Mouse (Mus musculus) CH12.LX (cell line): ENCODE results near the gene Btbd9. TPM values are rescaled to one million over a fixed set of nuclear protein-coding genes. Genes with fewer than 3 reads are reported as not detected.

Source experiments
- DNase-seq: peaks from one replicate; pipeline ENCODE4 v3.0.0-alpha.2; 2013; ENCODE audit errors: extremely low read depth
- H3K27ac ChIP-seq: 2 replicates; pipeline ENCODE4 v1.5.1; 2012; ENCODE audit warnings: low read depth, mild to moderate bottlenecking, control low read depth, moderate library complexity; ENCODE audit not compliant: insufficient read depth
- H3K27me3 ChIP-seq: replicated peaks from 2 replicates; pipeline ENCODE3; 2012; ENCODE audit warnings: inconsistent platforms
- H3K36me3 ChIP-seq, 2 experiments: replicated peaks in 1 of 2; 2 replicates each; pipeline versions ENCODE3 to v1.6.1; 2012; ENCODE audit warnings: inconsistent platforms in 1 of 2, low read length in 1 of 2, mild to moderate bottlenecking in 1 of 2, mixed read lengths in 1 of 2, moderate library complexity in 1 of 2; ENCODE audit not compliant: control insufficient read depth in 1 of 2, insufficient read depth in 1 of 2
- H3K4me1 ChIP-seq, 2 experiments: 2 replicates each; pipeline ENCODE4 v1.6.1; 2012; ENCODE audit warnings: inconsistent platforms in 1 of 2, moderate library complexity in 1 of 2; ENCODE audit not compliant: insufficient read depth in 2 of 2, control insufficient read depth in 1 of 2
- H3K4me2 ChIP-seq: 2 replicates; pipeline ENCODE4 v1.6.1; 2012; ENCODE audit warnings: low read depth, mild to moderate bottlenecking, control low read depth; ENCODE audit not compliant: poor library complexity, insufficient read depth, severe bottlenecking
- H3K4me3 ChIP-seq, 3 experiments: fragments of 150-350 bp in 1 of 3; sonication (generic) in 1 of 3; replicated peaks in 1 of 3; 2 replicates each; pipeline versions ENCODE3 to v1.5.1; 2011 to 2012; ENCODE audit warnings: low read depth in 2 of 3, low read length in 2 of 3, mild to moderate bottlenecking in 2 of 3, moderate library complexity in 2 of 3, control low read depth in 1 of 3, improper control_type of control experiment in 1 of 3, inconsistent platforms in 1 of 3, mixed read lengths in 1 of 3; ENCODE audit not compliant: poor library complexity in 1 of 3
- H3K79me2 ChIP-seq: replicated peaks from 2 replicates; pipeline ENCODE4 v1.6.1; 2012; ENCODE audit warnings: mild to moderate bottlenecking, moderate library complexity; ENCODE audit not compliant: control insufficient read depth, poor library complexity, insufficient read depth, severe bottlenecking; ENCODE audit errors: extremely low read depth
- H3K9ac ChIP-seq: 2 replicates; pipeline ENCODE4 v1.6.1; 2012; ENCODE audit warnings: low read depth, mild to moderate bottlenecking, control low read depth, moderate library complexity; ENCODE audit not compliant: insufficient read depth
- H3K9me3 ChIP-seq: replicated peaks from 2 replicates; pipeline ENCODE3; 2012; ENCODE audit warnings: low read length, inconsistent platforms, mixed read lengths
- BHLHE40 ChIP-seq: IDR thresholded peaks from 2 replicates; pipeline ENCODE4 v1.6.1; 2011; ENCODE audit warnings: mild to moderate bottlenecking, low read depth, low read length, improper control_type of control experiment
- MEF2A ChIP-seq: IDR thresholded peaks from 2 replicates; pipeline ENCODE4 v1.6.1; 2014; ENCODE audit warnings: low read depth, mild to moderate bottlenecking, inconsistent platforms, low read length, improper control_type of control experiment, borderline replicate concordance
- MXI1 ChIP-seq: IDR thresholded peaks from 2 replicates; pipeline ENCODE4 v1.6.1; 2011; ENCODE audit warnings: mild to moderate bottlenecking, low read depth, low read length, improper control_type of control experiment
- NELFE ChIP-seq: IDR thresholded peaks from 2 replicates; pipeline ENCODE4 v1.6.1; 2011; ENCODE audit warnings: low read depth, low read length, improper control_type of control experiment
- NRF1 ChIP-seq: IDR thresholded peaks from 2 replicates; pipeline ENCODE4 v1.6.1; 2014; ENCODE audit warnings: low read depth, mild to moderate bottlenecking, inconsistent platforms, low read length, improper control_type of control experiment, moderate library complexity
- POLR2A ChIP-seq: IDR thresholded peaks from 2 replicates; pipeline ENCODE4 v1.6.1; 2011; ENCODE audit warnings: low read depth, mild to moderate bottlenecking, improper control_type of control experiment, low read length
- TCF12 ChIP-seq: IDR thresholded peaks from 2 replicates; pipeline ENCODE4 v1.6.1; 2014; ENCODE audit warnings: low read depth, mild to moderate bottlenecking, inconsistent platforms, low read length, improper control_type of control experiment
- ZC3H11A ChIP-seq: IDR thresholded peaks from 2 replicates; pipeline ENCODE4 v1.6.1; 2012; ENCODE audit warnings: low read depth, mild to moderate bottlenecking, inconsistent platforms, low read length, improper control_type of control experiment
- ZKSCAN1 ChIP-seq: IDR thresholded peaks from 2 replicates; pipeline ENCODE4 v1.6.1; 2012; ENCODE audit warnings: low read depth, inconsistent platforms, low read length, improper control_type of control experiment, borderline replicate concordance
- ZNF384 ChIP-seq: IDR thresholded peaks from 2 replicates; pipeline ENCODE4 v1.6.1; 2012; ENCODE audit warnings: low read depth, low read length, improper control_type of control experiment, inconsistent platforms
- dilution Hi-C: fragments of 300-500 bp; cut with MboI; formaldehyde crosslinking; loops from 2 replicates; pipeline ENCODE4 v1.14.3; 2020; ENCODE audit warnings: low sequenced_read_pairs; ENCODE audit not compliant: extremely low pct_unique_long_range_greater_than_20kb, extremely low pct_ligation_motif_present
- in situ Hi-C: fragments of 300-500 bp; cut with MboI; formaldehyde crosslinking; loops from 3 replicates; pipeline ENCODE4 v1.14.3; 2019; ENCODE audit warnings: low sequenced_read_pairs, low pct_ligation_motif_present, low pct_unique_long_range_greater_than_20kb, mixed read lengths
- polyA plus RNA-seq: library from polyadenylated mRNA; unstranded; fragments of >175 nt; gene quantifications from 2 replicates; pipeline ENCODE4 v1.2.1, GENCODE M21; 2012; ENCODE audit warnings: low read depth; ENCODE audit not compliant: insufficient read length
- total RNA-seq, 2 experiments: library from RNA; depleted of rRNA; stranded (reverse); fragments of 300-350 nt in 1 of 2; fragments of >200 nt in 1 of 2; gene quantifications; 2 replicates each; pipeline ENCODE4 v1.2.3; 2012 to 2014

The Btbd9 gene
- total and polyA plus RNA-seq, 3 experiments, result 19.3 to 25.4 (median 20.0) TPM

DNA sequence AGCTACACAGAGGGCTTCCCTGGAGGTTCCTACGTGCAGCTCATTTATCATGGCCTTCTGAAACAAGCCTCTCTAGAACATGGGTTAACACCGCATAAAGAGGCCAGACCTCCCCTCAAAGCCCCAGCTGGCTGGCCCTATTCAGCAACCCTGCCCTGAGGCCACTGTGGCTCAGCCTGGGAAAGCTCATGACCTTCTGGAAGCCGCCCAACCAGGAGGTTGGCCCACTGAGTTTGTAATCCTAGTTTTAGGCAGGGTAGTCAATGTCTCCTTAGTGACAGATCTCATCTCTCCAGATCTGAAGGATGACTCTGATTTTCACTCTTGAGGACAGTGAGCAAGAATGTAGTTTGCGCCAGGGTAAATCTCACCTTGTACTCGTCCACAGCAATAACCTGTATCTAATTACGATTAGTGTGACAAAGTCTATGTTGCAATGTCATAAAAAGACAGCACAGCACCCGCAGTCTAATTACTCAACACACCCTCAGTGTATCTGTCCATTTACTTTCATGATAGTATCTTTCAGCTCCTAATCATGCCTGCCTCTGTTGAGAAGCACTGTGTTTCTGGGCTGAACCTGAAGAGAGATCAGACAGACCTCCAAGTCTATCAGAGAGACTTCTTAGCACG, 320.2 kb downstream of the Btbd9 start:
- TF ChIP-seq TCF12, result no peak
- no peak for TF ChIP-seq POLR2A
- TF ChIP-seq, all 38 proteins: peak for 0
- H3K36me3 ChIP-seq, result peaks cover 0 to 30% of the 10 kb centered on the region in 2 experiments
- H3K4me2 ChIP-seq, result no peak overlapping the region
- H3K4me3 ChIP-seq, result no peak overlapping the region
- dilution Hi-C loops, result no loop called here
- in situ Hi-C loops, result no loop called here
- no peak overlapping the region for H3K9ac ChIP-seq
- H3K27me3 ChIP-seq, result no peaks in the 10 kb centered on the region
- H3K9me3 ChIP-seq, result no peaks in the 10 kb centered on the region
- DNase-seq, result no peak
- H3K27ac ChIP-seq, result no peak overlapping the region
- peaks cover 18 to 32% of the 10 kb centered on the region in 2 experiments for H3K4me1 ChIP-seq
- H3K79me2 ChIP-seq, result no peaks in the 10 kb centered on the region

DNA sequence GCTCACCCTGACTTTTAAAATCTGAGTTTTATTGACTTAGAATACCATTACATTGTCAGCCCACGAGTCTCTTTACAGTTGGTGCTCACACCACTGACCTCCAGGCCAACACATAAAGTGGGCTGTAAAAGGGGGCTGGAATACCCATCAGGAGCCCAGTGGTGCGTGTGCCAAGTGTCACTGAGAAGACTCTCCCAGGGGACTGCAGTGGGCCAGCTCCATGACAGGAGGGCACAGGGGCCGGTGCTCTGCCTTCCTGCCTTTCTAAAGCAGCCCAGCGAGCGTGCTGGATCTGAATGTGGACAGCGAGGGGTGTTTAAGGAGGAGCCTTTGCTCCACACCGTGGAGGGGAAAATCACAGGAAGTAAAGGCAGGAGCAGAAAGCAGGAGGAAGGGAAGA, 322.4 kb downstream of the Btbd9 start:
- no peak overlapping the region for H3K4me2 ChIP-seq
- H3K4me1 ChIP-seq, result peaks cover 2 to 11% of the 10 kb centered on the region in 2 experiments; a peak in 3 of 4 replicates
- dilution Hi-C loops, result no loop called here
- no peak overlapping the region for H3K27ac ChIP-seq
- H3K4me3 ChIP-seq, result no peak overlapping the region
- TF ChIP-seq ZKSCAN1 (no peak), BHLHE40 (no peak), MEF2A (no peak), NRF1 (no peak), MXI1 (no peak), NELFE (no peak), ZC3H11A (no peak)
- H3K27me3 ChIP-seq, result no peaks in the 10 kb centered on the region
- H3K9me3 ChIP-seq, result no peaks in the 10 kb centered on the region
- in situ Hi-C loops, result no loop called here
- no peak for DNase-seq
- H3K79me2 ChIP-seq, result no peaks in the 10 kb centered on the region
- no peak overlapping the region for H3K9ac ChIP-seq
- H3K36me3 ChIP-seq, result peaks cover 0 to 32% of the 10 kb centered on the region in 2 experiments

DNA sequence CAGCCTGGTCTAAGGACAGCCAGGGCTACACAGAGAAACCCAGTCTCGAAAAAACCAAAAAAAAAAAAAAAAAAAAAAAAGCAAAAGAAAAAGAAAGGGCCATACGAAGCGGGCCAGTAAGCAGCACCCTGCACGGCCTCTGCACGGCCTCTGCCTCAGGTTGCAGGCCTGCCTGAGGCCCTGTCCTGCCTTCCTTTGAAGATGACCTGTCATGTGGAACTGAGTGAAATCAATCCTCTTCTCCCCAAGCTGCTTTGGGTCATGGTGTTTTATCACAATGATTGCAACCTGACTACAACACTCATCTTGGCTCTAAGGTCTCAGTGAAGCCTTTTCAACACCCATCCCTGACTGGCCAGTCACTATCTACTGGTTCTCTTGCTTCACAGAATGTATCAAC, 323.3 kb downstream of the Btbd9 start:
- no peak overlapping the region for H3K9ac ChIP-seq
- no peak overlapping the region for H3K4me3 ChIP-seq
- in situ Hi-C loops, result no loop called here
- H3K27ac ChIP-seq, result no peak overlapping the region
- TF ChIP-seq ZNF384 (peak; percentile 22; the same call in 1 of the 2 replicates), ZKSCAN1 (no peak)
- H3K4me1 ChIP-seq, result peaks cover 2 to 10% of the 10 kb centered on the region in 2 experiments; a peak in 2 of 4 replicates
- no peaks in the 10 kb centered on the region for H3K9me3 ChIP-seq
- no peaks in the 10 kb centered on the region for H3K79me2 ChIP-seq
- H3K27me3 ChIP-seq, result no peaks in the 10 kb centered on the region
- no peak overlapping the region for H3K4me2 ChIP-seq
- dilution Hi-C loops, result no loop called here
- peaks cover 0 to 34% of the 10 kb centered on the region in 2 experiments for H3K36me3 ChIP-seq
- DNase-seq, result no peak
